Mouse (Mus musculus): ENCODE measurements at regions not wholly inside any gene's neighbourhood (a gene's known extent, or its start where the extent isn't known, plus 50 kb on each side); places are given as distances from the start of the nearest gene placed in this dataset.

DNA sequence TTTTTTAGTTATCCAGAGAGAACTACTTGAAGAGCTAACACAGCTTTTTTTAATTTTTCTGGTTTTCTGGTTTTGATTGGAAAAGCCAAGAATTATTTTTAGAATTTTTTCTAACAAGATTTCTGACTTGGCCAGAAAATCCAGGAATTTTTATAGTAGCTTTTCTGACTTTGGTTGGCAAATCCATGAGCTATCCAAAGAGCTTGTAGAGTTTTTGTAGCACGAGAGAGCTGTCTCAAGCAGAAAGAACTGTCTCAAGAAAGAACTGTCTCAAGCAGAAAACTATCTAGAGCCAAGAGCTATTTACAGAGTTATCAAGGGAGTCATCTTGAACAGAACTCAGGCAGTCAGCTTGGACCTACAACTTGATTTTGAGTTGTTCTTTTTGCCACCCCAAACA lies 394.3 kb downstream of the Cenpc1 start:
- no peak for TF ChIP-seq CTCF (conservative IDR thresholded peaks at IDR 0.05 in 1 of 2, IDR thresholded peaks at IDR 0.05 in 1 of 2; ENCODE audit: low read depth in 2 of 2, low read length in 2 of 2)
- TF ChIP-seq ZNF384 (IDR thresholded peaks at IDR 0.05; ENCODE audit: low read depth, low read length): no peak
- TF ChIP-seq POLR2A (IDR thresholded peaks at IDR 0.05; ENCODE audit: low read depth, low read length): no peak
- TF ChIP-seq SIN3A (IDR thresholded peaks at IDR 0.05; ENCODE audit: low read length): no peak
- TF ChIP-seq CHD1 (IDR thresholded peaks at IDR 0.05; ENCODE audit: low read depth, low read length): no peak
- TF ChIP-seq EP300 (IDR thresholded peaks at IDR 0.05; ENCODE audit: low read length): no peak
- no peak for TF ChIP-seq ZC3H11A (IDR thresholded peaks at IDR 0.05; ENCODE audit: low read depth, low read length)
- TF ChIP-seq ZMIZ1 (IDR thresholded peaks at IDR 0.05; ENCODE audit: low read depth, low read length): no peak
- no peak for TF ChIP-seq JUND (conservative IDR thresholded peaks at IDR 0.05; ENCODE audit: low read depth, low read length)
- no peak for TF ChIP-seq MAFK (IDR thresholded peaks at IDR 0.05; ENCODE audit: insufficient replicate concordance, low read length)

Measured in CH12.LX (cell line).